Mouse (Mus musculus) adipocyte (in vitro differentiated cells): Measurements from ENCODE around the gene Ankrd6.

Experiments used
- DNase-seq: peaks from one replicate; pipeline ENCODE4 v3.0.0-alpha.2; 2016; ENCODE audit warnings: low spot score

Ankrd6 gene

DNA sequence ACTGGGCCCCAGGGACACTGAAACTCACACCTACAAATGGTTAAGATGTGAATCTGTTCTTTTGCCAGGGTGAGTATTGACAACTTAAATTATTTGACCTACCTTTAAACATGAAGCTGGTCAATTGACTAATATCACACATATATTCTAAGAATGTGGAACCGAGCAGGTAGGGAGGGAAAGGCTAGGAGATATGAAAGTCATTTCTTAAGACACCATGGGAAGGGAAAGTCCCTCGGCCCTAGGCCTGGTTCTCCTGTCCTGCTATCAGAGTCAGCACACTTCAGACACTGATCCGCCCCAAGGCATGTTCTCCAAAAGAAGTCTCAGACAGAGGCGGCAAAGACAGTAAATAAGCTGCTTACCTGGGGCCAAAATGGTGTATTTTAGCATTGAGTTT lies 95.7 kb downstream of the Ankrd6 start:
- DNase-seq = no peak

DNA sequence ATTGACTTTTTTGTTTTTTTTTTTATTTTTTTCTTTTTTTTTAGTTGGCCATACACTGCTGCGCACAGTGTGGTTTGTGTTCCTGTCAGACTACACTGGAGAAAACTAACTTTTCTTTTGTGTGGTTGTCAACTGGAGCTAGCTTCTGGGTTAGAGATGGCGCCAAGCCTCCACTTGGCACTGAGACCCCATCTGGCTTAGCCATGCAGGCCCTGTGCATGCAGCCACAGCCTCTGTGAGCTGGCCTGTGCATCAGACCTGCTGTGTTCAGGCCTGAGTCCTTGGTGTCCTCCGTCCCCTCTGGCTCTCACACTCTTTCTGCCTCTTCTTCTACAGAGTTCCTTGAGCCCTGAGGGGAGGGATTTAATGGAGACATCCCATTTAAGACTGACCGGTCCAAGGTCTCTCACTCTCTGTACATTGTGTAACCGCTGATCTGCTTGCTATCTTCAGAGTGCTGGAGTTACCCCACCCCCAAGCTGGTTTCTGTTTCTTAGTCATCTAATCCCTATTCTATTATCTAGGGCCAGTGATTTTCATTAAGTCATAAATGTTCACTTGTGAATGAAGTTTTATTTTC lies 96.9 kb downstream of the Ankrd6 start:
- no peak for DNase-seq

DNA sequence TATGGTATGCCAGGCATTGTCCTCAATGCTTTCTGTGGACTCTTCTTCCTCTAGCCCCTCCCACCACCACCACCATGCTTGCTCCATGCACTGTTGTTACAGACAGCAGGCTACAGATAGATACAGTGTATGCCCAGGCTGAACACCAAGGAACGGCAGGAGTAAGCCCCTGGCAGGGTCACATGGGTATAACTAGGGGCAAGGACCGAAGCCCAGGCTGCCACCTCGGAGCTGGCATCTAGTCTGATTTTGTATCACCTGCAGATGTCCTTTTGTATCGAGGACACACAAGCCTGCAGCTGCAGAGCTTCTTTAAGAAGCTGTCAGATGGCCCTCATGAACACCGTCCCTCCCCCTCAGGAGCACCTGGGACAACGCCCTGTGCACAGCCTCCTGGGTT lies 97.8 kb downstream of the Ankrd6 start:
- DNase-seq = no peak

DNA sequence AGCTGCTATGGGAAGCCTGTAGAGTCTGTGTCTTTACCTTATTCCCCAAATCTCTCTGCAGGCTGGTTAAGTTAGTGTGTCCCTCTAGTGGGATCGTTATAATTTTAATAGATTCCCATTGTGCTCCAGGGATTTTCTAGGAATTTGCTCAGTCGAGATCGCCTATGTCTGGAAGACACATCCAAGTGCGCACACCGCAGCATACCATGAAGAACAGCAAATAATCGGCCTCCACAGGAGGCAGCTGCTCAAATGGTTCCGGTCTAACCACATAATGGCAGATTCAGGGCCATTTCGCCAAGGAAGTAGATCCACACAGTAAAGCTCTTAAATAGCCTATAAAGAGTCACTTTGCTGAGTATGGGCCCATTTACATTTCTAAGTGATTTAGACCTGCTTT lies 98.3 kb downstream of the Ankrd6 start:
- no peak for DNase-seq

DNA sequence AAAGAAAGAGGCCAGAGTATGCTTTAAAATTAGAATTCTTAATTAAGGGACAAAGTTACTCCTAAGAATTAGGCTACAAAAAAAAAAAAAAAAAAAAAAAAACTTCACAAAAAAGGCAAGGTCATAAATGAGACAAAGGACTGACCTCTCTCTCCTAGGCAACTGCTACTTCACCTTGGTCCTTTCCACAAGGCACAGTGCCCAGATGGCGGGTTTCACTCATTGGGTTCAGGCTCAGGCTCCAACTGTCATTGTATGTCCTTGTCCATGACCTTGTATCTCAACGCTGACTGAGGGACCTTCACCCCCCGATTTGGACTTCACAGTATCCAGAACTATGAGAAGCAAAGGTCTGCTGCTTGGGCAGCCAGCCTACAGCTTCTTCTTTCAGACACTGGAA lies 112.2 kb downstream of the Ankrd6 start:
- DNase-seq = no peak

DNA sequence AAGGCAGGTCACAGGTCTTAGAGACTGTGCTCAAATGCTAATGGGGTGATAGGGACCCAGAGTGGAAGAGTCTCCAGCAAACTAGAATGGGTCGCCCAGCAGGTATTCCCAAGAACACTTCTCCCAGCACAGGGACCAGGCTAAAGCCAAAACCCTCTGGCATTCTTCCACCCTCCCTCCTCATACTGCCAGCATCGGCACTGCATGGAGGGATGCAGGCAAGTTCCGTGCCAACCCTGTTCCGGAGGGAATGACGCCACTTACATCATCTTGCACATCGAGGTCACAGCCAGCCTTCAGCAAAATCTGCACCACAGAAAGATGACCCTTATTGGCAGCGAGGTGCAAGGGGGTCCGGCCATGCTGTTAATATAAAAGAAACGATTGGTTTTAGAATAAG lies 114.6 kb downstream of the Ankrd6 start:
- DNase-seq = no peak

DNA sequence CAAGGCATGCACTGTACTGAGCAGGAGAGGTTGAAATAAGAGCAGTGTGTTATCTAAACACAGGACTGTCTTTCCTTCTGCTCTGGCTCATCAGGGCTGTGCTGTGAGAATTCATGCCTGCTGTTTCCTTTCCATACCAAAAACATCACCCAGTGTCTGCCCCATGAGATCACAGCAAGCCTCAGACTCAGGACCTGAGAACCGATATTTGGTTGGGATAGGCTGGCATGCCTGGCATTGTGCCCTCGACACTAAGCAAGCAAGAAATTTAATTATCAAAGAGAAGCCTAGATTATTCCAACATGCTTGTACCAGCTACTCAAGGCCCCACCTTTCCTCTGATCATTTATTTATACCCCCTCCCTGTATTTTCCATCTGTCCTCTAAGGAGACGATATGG lies 116.1 kb downstream of the Ankrd6 start:
- DNase-seq = no peak

DNA sequence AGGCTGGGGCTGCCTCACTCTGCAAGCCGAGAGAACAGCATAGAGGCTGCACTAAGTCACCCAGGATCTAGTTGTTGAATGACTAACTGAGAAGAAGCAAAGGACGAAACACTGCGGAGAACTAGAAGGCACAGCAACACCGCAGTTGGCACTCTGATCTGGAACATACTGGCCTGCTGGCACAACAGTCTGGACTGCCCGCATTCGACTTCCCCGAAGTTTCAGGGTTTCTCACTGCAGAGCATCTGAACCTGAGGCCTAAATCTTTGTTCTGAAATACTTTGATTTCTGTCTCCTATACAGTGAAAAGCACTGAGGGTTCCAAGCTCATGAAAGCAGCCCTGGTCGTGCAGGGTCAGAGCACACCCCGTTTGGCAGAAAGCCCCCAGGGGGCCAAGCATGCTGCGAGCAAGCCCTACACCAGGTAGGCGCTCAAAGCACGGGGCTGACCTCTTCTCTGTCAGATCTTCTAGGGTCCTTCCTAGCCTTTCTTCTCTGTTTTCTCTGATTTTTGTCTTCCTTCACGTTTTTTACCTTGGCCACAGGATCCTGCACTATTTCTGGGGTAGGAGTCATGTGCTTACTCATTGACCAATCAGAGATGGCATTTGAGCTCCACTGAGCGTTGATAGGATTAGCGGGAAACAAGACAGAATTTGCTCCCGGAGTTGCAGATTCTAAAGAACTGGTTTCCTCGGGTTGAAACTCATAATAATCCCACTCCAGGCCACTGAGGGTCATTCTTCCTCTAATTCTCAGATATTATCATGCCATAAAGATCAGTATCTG lies 117.0 kb downstream of the Ankrd6 start:
- DNase-seq = no peak

DNA sequence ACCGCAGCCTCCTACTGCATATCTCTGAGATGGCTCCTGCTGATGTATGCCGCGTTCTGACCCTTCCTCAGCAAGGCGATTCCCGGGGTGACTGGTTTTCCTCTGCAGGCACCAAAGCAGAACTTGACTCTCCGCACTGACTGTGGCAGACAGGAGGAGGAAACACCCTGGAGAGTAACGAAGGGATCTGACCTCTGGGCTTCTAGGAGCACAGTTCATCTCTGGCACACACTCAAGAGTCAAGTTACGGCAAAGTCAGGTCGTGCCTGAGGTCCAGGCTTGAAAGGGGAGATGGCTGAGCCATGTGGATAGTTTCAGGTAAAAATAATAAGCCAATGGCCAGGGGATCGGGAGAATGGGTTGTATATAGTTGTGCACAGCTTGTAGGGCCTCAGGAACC lies 121.3 kb downstream of the Ankrd6 start:
- DNase-seq = no peak

DNA sequence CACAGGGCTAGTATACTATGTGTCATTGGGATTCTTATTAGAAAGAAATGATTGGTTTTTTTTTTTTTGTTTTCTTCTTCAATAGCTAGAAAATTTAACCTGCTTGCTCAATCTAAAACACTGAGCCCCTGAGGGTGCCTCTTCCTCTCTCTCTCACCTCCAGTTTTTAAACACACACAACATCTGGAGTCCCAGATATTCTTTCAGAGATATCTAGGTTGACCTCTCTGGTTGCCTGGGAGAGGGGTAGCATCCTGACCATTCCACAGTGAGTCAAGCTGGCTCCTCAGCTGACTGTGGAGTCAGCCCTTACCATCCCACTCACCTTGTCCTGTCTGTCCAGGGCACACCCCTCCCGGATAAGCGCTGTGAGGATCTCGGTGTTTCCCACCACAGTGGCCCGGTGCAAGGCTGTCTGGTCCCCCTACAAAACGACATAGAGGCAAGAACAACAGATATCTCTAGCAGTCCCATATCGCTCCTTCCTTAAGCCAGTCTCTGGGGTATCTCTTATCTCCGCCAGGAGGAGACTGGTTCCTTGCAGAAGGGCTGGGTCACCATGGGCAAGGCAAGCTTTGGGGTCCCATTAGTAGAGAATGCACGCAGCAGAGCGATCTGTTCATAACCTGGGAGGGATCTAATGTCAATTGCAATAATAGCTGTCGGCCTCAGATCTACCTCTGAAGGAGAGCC lies 122.1 kb downstream of the Ankrd6 start:
- no peak for DNase-seq

DNA sequence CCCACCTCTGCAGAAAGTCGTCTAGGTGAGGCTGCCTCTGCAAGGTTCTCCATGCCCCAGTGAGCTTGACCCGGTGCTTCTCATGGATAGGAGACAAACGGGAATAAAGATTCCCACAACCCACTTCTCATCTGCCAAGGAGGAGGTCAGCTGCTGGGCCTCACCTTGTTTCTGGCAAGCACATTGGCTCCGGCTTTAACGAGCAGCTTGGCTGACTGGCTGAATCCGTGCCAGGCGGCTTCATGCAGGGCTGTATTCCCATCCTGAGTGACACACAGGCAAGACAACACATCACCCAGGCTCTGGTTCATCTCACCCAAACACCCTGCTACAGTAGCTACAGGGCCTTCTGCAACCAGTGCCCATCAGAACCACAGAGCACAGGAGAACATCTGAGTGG lies 123.7 kb downstream of the Ankrd6 start:
- no peak for DNase-seq

DNA sequence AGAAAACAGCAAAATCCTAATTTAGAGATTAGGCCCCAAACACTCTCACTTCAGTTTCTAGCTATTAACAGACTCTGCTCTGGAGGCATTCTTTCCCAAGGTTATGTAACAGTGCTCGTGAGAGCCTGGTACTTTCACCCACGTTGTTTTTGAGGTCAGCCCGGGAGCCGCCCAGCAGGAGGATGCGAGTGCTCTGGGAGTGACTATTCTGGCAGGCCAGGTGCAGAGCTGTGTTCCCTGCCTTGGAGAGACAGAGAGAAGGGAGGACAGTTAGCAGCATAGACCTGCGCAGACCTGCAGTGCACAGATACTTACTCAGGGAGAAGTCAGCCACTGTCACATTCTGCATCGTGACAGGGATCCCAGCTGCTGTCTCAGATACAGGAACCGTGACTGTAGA lies 126.4 kb downstream of the Ankrd6 start:
- no peak for DNase-seq

DNA sequence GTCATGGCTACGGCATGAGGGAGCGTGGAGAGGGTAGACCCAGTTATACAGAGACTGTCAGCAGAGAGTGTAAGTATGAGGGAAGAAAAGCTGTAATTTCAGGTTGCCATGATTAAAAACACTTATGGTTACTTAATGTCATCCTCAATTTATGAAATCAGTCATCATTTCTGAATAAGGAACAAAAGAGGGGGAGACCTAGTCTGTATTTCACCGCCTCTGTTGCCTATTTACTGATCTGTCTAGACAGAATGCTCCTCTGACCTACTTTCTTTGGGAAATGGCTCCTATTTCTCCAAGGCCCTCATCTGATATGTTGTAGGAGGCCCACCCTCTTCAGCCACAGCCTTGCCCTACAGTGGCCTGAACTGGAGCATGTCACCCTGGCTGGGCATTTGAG lies 130.0 kb downstream of the Ankrd6 start:
- no peak for DNase-seq

DNA sequence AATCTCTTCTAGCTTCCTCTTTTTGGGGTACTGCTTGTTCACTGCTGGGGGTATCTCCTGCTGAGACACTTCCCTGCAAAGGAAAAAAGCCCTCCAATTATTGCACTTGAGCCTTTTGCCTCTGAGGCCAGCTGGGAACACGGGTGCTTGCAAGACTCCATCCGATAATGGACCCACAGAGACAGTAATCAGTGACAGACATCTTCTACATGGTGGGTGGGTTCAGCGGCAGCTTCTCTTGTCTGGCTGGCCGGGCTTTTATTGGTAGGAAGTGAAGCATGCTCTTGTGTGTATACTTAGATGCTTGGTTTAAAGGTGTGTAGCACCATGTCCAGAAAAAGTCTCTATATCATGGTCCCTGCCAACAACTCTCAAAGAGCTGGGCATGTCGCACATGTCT lies 133.2 kb downstream of the Ankrd6 start:
- DNase-seq = no peak

DNA sequence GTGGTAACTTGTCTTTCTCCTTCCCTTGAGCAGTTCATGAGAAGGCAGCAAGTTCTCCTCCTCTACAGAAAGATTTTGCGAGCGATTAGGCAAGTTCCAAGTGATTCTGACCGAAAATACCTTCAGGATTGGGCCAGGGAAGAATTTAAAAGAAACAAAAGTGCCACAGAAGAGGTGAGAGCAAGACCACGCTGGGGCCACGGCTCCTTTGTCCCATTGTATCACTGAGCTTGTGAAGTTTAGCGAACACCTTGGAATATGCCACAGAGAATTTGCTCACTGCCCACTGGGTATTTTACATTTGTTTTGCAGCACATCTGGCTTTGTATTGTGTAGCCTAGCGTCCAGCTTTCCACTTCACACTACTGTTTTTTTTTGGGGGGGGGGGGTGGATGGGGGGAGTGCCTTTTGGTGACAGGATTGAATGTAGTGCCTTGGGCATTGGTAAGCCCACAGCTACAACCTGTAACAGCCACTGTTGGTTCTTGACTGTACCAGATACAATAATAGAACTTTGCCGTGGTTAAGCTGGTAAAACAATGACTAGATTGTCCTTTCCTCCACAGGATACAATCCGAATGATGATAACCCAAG lies 150.0 kb downstream of the Ankrd6 start:
- no peak for DNase-seq

DNA sequence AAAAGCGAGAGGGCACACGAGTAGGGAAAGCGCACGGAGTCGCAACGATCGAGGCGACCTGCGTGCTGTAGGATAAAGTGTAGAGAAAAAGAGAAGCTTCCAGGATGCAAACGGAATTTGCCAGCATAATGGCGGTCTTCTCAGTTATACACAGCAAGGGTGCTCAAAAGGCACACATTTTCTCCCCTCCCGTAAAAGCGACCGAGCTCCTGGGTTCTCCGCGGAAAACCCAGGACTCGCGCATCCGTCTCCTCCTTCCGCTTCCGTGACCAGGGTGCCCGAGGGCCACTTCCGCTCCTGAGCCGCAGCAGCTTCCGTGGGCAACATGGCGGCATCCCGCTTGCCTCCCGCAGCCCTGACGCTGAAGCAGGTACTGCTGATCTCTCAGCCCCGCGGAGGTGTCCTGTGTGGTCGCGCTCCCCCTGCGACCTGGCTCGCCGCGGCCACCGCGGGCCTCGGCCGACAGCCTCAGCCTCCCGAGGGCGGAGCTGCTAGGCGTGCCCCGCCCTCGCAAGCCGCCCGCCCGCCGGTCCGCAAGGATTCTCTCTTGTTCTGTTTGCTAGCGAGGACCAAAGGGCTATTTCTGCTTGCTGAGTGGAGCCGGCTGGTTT lies 150.6 kb downstream of the Ankrd6 start, which contains the start of gene Lyrm2:
Lyrm2 (plus strand) TSS at position 288 of the 611 bp plus-strand sequence.
- DNase-seq = peak; percentile 73

DNA sequence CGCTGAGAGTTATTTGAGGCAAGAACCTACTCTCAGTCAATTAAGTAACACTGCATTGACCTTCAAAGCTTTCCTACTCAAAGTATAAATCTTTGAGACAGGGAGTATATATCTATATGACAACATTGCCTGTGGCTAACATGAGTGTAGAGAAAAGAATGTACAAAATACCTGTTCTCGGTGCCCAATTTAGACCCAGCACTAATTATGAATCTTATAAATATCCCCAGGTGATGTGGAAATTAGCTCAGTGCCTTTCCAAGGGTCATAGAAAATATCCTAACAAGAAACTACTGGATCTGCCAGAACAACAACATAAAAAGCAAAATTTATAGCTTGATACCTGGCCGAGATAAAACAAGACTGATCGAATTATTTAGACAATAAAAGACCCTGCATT lies 151.7 kb downstream of the Ankrd6 start:
- DNase-seq = no peak

DNA sequence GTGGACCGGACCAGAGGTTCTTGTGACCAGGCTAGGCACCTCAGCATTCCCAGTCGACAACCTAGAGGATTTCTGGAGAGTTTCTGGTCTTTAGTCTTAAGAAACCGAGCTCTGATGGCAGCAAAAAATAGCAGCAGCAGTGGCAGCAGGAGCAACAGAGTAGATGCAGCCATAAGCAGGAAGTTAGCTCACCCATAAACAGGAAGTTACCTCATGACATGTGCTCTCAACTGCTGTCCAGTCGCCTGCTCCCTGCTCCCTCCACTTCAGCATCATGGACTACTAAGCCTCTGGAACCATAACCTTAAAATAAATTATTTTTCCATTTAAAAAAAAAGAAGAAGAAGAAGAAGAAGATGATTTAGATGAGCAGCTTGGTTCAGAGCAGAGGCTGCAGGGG lies 161.6 kb downstream of the Ankrd6 start:
- no peak for DNase-seq

DNA sequence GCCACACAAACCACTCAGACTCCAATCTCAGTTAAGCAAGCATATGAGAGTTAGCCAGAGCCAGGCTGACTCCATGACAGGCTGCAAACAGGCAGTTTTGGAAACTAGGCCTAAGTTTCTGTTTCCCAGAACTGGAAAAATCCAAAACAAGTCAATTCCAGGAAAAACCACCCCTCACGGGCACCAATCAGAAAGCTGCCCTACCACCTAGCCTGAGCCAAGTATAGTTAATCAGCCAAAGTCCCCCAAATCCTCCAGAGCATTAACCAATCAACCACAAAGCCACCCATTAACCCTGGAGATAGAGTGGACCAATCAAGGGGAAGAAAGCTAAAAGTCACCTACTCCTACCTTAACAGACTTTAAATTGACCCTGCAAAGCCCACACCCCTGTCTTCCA lies 163.5 kb downstream of the Ankrd6 start:
- peak; percentile 35 for DNase-seq

DNA sequence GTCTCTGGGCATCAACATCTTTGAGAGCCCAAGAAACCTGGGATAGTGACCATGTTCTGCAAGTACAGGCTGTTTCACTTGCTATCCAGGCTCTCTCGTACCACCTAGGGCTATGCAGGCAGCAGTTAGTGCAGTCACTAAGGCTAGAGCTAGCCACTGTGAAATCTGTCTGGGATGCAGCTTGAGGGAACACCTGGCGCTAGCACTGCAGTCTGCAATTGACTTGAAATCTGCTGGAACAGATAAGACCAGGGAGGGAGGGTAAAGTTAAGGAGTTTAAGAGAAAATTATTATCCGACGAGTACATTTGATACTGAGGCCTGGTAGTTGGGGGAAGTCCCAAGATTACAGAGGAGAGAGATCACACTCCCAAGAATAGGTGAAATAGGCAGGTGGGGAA lies 170.6 kb downstream of the Ankrd6 start:
- no peak for DNase-seq

DNA sequence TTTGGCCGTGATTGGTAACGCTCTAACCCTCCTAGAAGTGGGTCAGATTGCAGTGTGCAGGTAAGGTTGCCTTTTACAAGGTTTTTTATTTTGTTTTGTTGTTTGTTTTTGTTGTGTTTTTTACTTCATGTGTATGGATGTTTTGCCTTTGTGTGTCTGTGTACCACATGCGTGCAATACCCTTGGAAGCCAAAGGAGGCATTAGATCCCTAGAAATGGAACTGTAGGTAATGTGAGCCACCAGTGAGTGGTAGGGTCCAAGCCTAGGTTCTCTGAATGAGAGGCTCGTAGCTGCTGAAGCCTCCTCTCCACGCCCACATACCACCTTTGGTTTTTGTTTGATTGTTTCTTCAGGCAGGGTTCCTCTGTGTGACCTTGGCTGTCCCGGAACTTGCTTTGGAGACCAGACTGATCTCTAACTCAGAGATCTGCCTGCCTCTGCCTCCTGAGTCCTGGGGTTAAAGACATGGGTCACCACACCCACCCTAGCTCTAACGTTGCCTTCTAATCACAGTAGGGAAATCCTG lies 180.3 kb downstream of the Ankrd6 start:
- DNase-seq = no peak

DNA sequence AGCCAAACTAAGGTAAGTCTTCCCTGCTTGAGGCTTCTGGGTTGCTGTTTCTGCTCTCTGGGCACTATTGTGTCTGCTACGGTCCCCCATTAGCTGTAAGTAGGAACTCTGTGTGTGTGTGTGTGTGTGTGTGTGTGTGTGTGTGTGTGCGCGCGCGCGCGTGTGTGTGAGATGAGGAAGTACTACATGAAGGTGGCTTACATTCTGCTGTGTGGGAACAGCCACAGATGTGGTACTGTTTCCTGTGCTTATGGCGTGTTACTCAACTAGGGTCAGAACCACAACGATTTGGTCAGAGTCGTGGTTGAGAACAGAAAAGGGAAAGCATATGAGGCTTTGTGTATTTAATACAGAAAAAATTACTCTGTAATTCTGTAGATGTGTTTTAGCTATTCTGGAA lies 182.6 kb downstream of the Ankrd6 start:
- DNase-seq = no peak
